Mouse (Mus musculus): ENCODE results near the gene Cdkl1.

GRCm38 (mm10) chr12:69807399-69807985 lies 16.4 kb upstream of the Cdkl1 start:
- TF ChIP-seq E2F4 (IDR thresholded peaks at IDR 0.05; ENCODE audit: insufficient replicate concordance, low read depth, low read length) (no peak), CTCF (conservative IDR thresholded peaks at IDR 0.05 in 1 of 2, IDR thresholded peaks at IDR 0.05 in 1 of 2; ENCODE audit: low read depth in 2 of 2, low read length in 2 of 2) (no peak), ZNF384 (IDR thresholded peaks at IDR 0.05; ENCODE audit: low read depth, low read length) (no peak)
